Mouse (Mus musculus): ENCODE results near the gene A930033H14Rik.

Gene A930033H14Rik

DNA sequence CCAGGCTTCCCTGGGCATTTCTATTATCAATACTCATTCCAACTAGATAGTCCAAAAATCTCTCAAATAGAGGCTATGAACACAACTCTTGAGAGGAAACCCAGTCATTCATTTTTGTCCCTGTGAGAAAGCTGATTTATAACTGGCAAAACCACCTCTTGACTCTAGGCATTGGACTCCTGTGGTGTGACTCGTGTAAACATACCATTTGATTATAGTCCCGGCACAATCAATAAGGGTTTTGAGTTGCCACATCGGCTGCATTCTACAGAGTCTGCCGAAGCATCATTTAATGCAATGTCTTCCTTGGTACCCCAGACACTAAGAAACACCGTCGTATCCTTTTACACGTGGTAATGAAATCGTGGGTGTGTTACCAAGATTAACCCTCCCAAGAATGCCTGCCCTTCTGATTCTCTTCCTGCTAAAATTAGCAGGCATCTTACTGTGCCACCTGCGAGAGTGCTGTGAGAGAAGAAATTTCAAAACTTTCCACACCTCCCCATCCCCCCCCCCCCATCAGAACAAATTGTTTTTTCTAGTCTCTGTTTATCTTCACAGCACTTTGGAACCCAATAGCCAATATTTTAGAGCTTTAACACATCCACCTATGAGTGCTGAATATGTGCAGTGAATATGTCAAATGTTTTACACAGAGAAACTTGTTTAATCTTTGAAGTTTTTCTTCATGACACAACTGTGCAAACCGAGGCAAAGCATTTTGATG, 22.3 kb downstream of the A930033H14Rik start:
- no peak for DNase-seq

DNA sequence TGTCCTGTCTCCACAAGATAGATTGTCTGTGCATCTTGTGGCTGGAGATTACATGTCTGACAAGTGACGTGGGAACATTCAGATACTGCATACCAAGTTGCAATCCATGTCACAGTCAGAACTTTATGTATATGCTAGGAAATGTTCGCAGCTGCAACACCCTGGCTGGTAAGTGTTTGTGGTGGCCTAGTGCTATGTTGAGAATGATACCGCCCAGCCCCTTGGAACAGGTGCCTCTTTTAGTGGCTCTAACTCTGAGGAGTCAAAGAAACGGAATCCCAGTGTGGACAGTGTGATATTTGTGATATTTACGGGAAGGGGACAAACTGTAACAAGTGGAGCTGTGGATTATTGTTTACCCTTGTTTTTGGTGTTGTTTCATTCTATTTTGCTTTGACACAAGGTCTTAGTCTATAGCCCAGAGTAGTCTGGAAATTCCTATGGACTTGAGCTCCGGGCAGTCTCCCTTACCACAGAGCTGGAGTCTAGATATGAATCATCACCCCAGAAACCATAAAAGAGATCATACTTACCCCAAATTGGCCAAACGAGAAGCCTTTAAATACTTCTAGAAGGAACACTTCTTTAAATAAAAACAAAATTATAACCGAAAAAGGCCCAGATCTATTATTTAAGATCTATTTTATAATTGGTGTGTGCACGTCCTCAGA, 25.0 kb downstream of the A930033H14Rik start:
- no peak for DNase-seq

DNA sequence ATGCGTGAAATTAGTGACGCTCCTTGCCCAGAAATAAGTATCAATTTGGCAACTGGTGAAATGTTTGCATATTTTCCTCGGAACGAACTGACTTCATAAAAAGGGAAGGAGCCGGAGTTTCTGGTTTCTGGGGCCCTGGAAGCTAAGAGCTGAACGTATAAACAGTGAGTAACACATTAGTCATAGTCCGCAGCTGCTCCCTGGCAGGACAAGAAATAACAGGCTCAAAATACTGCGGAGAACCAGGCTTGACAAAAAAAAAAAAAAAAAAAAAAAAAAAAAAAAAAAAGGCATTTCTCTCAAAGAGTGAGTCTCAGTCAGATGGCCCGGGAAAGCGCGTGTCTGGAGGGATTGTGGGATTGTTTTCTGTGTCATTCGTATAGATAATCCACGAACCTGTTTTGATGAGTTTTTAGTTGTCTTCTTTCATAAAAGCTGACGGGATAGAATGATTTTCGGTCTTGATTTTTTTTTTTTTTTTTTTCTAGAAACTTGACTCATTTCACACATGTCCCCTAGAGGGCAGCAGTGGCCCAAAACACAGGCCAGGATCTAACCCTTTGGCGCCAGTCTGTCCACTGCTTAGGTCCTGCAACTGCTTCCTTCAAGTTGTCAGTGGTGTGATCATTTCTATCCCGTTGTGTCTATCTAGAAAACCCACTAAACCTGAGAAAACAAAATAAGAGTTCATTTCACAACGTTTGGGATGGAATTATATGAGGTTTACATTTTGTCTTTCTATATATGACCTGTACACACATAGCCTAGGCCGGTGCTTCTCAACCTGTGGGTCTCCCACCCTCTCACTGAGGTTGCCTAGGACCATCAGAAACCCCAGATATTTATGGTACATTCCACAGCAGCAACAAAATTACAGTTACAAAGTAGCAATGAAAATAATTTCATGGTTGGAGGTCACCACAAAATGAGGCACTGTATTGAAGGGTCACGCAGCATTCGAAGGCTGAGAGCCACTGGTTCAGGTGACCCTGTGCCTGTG, 26.7 kb downstream of the A930033H14Rik start:
- DNase-seq: peak; percentile 33

DNA sequence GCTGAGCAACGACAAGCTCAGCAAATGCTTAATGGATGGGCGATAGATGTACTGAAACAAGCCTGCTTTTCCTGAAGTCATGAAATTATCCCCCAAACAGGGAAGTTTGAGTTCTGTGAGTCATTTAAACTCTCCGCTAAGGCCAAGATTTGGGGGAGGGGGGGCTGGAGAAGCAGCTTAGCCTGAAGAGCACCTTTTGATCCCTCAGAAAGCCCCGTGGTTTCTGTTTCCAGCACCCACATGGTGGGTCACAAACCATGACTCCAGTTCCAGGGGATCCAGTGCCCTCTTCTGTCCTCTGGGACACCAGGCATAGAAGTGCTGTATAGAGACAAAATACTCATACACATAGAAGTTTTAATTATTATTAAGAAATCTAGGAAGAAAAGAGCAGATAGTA, 27.5 kb downstream of the A930033H14Rik start:
- no peak for DNase-seq

- no peak for DNase-seq
Measured at GRCm38 (mm10) chr10:69184903-69185302, 28.0 kb downstream of the A930033H14Rik start.

DNA sequence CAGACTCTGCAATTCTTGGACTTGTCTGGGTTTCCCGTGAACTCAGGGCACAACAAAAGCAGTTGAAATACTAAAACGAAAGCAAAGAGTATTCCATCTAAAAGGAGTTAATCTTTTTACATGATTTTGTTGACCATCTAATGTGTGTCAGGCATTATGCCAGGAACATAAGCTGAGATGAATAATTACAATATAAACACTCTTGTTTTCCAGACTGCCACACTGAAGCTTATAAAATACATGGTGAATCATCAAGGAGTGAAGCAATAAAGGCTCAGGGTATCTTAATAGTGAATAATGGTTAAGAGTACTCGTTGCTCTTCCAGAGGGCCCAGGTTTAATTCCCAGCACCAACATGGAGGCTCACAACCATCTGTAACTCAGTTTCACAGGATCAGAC, 31.9 kb downstream of the A930033H14Rik start:
- DNase-seq: no peak

GRCm38 (mm10) chr10:69179341-69179740, 33.6 kb downstream of the A930033H14Rik start:
- DNase-seq: no peak

DNA sequence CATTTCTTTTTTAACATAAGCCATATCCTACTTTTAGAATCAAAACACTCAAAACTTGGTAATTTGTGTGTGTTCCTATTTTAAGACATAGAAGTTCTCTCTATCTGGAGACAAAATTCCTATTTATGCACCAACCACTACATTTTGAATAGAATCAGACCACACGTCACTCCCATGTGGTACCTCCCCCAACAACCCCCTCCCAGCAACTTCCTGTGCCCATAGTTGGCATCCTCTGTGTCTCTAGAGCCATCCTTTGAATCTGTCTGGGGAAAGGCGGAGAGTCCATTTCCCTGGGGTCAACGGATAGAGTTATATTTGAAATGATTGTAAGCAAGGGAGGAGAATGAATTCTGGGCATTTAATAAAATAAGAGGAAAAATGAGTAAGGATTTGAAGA, 36.8 kb downstream of the A930033H14Rik start:
- no peak for DNase-seq

DNA sequence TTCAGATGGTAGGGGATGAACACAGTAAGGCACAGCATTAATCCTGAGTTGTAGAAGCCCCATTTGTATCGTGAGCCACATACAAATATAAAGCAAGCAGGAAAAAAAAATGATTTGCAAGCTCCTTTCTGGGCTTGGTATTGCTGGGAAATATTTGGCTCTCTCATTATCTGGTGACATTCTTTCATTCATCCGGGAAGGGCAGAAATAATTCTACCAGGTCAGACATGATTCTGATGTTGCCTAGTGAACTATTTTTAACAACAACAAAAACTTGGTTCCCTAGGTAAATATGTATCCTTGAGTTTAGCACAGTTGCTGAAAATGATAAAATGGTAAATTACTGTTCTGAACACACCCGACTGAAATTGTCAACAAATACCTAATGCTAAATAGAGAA, 40.5 kb downstream of the A930033H14Rik start:
- no peak for DNase-seq

DNA sequence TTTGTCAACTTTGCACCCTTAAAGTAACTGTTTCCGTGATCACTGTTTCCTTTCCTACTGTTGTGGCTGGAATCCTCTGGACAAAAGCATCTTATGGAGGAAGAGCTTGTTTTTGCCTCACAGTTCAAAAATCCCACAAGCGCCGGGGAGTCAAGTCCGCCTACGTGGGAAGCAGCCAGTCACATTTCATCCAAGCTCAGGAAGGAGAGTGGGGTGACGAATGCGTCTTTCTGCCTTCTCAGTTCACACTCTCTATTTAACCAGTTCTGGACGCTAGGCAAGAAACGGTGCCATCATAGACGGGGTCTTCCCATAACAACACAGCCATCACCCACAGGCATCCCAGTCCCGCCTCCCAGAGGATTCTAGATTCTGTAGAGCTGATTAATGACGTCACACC, 46.4 kb downstream of the A930033H14Rik start:
- DNase-seq: no peak

- no peak for DNase-seq
Measured at GRCm38 (mm10) chr10:69165847-69166246, 47.1 kb downstream of the A930033H14Rik start.

DNA sequence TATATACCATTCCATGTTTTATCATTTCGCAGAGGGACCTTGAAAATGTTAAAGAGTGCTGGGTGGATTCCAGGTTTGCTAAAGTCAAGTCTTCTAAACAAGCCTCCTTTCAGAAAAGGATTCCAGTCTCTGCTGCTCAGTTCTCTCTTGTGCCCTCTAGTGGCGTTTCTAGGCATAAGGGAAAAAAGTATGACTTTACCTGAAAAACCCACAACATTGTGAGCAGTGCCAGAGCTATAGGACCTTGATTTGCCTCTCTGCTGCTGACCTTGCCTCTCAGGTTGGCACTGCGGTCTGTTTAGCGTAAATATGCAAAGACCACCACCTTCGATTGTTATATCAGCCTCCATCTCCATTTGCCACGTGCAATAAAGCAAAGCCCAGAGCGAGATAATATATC, 47.8 kb downstream of the A930033H14Rik start:
- peak; percentile 13 for DNase-seq

DNA sequence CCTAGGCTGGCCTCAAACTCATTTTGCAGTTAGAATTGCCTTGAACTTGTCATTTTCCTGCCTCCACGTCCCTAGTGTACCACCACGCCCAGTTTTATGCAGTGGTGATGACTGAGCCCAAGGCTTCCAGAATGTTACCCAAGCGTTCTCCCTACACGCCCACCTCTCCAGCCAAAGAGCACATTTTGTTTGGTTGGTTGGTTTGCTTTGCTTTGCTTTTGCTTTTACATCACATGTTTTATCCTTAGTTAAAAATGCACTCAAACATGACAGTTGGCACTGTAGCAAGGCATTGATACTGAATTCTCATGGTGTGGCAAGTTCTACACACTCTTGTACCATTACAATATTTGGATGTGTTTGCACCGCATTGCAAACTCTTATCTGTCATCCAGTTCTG, 49.7 kb downstream of the A930033H14Rik start:
- DNase-seq: no peak

DNA sequence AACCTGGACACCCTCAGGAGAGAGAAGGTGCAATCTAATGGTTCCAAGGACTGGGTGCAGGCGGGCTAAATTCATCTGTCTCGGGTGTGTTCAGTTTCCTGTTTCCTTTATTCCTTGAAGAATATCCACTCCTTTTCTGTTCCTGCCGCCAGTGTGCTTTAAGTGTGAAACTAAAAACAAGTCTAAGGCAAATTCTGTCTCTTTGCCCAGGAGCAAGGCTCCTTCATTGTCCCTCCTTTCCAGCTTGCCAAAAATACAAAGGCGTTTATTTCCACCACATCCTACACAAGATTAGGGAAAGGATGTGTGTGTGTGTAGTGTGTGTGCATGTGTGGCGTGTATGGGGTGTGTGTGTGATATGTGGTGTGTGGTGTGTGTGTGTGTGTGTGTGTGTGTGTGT, 50.3 kb downstream of the A930033H14Rik start:
- DNase-seq: no peak

DNA sequence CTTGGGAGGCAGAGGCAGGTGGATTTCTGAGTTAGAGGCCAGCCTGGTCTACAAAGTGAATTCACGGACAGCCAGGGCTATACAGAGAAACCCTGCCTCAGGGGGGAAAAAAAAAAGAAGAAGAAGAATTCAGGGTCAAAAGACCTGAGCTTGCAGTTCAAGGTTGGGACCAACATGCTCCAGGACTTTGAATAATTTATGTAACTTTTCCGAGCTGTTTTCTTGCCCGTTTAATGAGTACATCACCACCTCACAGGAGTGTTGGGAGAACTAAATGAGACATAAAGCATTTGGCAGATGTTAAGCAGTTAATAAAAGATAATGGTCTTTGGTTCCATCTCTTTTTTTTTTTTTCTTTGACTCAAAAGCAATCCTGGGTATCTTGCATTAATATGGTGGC, 51.4 kb downstream of the A930033H14Rik start:
- DNase-seq: no peak

- peak; percentile 22 for DNase-seq
Measured at GRCm38 (mm10) chr10:69160877-69161276, 52.0 kb downstream of the A930033H14Rik start.

Measured in thymus, postnatal 25 days (tissue).